Mouse (Mus musculus) bone marrow, adult 2 months (tissue): ENCODE results near the gene Cntn5. TPM values are rescaled to one million over a fixed set of nuclear protein-coding genes. Genes with fewer than 3 reads are reported as not detected.

ENCODE experiments used
- H3K27ac ChIP-seq: fragments of 200-500 bp; 2 replicates; pipeline ENCODE4 v1.5.1; 2012; ENCODE audit warnings: low read depth, mild to moderate bottlenecking, control low read depth, inconsistent platforms, low read length; ENCODE audit not compliant: control insufficient read depth, poor library complexity, insufficient read depth
- H3K4me1 ChIP-seq: fragments of 200-500 bp; 2 replicates; pipeline ENCODE4 v1.6.1; 2011; ENCODE audit warnings: low read length; ENCODE audit not compliant: control insufficient read depth, insufficient read depth
- H3K4me3 ChIP-seq: fragments of 200-500 bp; replicated peaks from 2 replicates; pipeline ENCODE3; 2011; ENCODE audit warnings: mild to moderate bottlenecking, low read depth, low read length, control low read depth; ENCODE audit not compliant: control insufficient read depth
- CTCF ChIP-seq: fragments of 200-500 bp; IDR thresholded peaks from 2 replicates; pipeline ENCODE4 v1.5.1; 2011; ENCODE audit warnings: low read length, control low read depth; ENCODE audit not compliant: control insufficient read depth, insufficient read depth
- POLR2A ChIP-seq: fragments of 200-500 bp; IDR thresholded peaks from 2 replicates; pipeline ENCODE4 v1.6.1; 2011; ENCODE audit warnings: low read depth, mild to moderate bottlenecking, control low read depth, low read length, borderline replicate concordance; ENCODE audit not compliant: control insufficient read depth
- WGBS: fragments of 180-500 bp; shearing (Covaris S2); methylation state at CpG from one replicate; pipeline ENCODE4 v1.1.7; 2018; 5-methylcytosine and 5-hydroxymethylcytosine counted together
- polyA plus RNA-seq: library from polyadenylated mRNA; stranded (reverse); fragments of >200 nt; gene quantifications from 2 replicates; pipeline ENCODE4 v1.2.4, GENCODE M21; 2011; ENCODE audit warnings: low replicate concordance; ENCODE audit not compliant: missing spikeins, insufficient read depth, insufficient read length

The Cntn5 gene
- polyA plus RNA-seq, 1 experiment = not detected

- TF ChIP-seq CTCF (no peak), POLR2A (no peak)
- 78% methylated on average over 9 of the region's 9 CpGs for WGBS
- H3K4me3 ChIP-seq = no peak overlapping the region
- no peaks in the 10 kb centered on the region for H3K4me1 ChIP-seq
- no peak overlapping the region for H3K27ac ChIP-seq
Observed at GRCm38 (mm10) chr9:9781157-9781884, 1123.3 kb downstream of the Cntn5 start.

- 65% methylated on average over 3 of the region's 3 CpGs for WGBS
- Histone ChIP-seq H3K4me1 (no peaks in the 10 kb centered on the region), H3K27ac (no peak overlapping the region), H3K4me3 (no peak overlapping the region)
- TF ChIP-seq CTCF (no peak), POLR2A (no peak)
Observed at GRCm38 (mm10) chr9:9779646-9780045, 1124.9 kb downstream of the Cntn5 start.

DNA sequence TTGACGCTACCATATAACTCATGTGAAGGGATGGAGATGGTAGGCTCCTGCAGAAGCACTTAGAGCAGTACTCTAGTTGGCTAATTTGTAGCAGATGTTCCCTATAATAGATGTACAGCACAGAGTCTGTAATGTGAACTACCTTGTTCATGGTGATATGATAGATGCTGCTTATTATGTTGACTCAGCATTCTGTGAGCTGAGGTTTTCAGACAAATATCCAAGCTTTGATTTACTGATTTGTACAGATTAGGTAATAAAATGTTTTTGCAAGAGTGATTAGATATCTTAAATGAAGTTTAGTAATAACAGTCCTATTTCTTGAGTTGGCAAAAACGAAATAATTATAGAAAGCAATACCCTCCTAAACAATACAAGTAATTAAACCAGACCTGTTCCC, 1133.8 kb downstream of the Cntn5 start:
- 63% methylated on average over 2 of the region's 2 CpGs for WGBS
- Histone ChIP-seq H3K4me3 (no peak overlapping the region), H3K4me1 (no peaks in the 10 kb centered on the region), H3K27ac (no peak overlapping the region)
- TF ChIP-seq POLR2A = no peak
- TF ChIP-seq CTCF = no peak

- H3K4me1 ChIP-seq = no peaks in the 10 kb centered on the region
- TF ChIP-seq CTCF (no peak), POLR2A (no peak)
- H3K4me3 ChIP-seq = no peak overlapping the region
- no peak overlapping the region for H3K27ac ChIP-seq
Observed at GRCm38 (mm10) chr9:9769659-9770058, 1134.9 kb downstream of the Cntn5 start.

- TF ChIP-seq POLR2A (no peak), CTCF (no peak)
- Histone ChIP-seq H3K4me1 (no peaks in the 10 kb centered on the region), H3K4me3 (no peak overlapping the region), H3K27ac (no peak overlapping the region)
- 55% methylated on average over 1 of the region's 1 CpGs for WGBS
Observed at GRCm38 (mm10) chr9:9718145-9718544, 1186.4 kb downstream of the Cntn5 start.

DNA sequence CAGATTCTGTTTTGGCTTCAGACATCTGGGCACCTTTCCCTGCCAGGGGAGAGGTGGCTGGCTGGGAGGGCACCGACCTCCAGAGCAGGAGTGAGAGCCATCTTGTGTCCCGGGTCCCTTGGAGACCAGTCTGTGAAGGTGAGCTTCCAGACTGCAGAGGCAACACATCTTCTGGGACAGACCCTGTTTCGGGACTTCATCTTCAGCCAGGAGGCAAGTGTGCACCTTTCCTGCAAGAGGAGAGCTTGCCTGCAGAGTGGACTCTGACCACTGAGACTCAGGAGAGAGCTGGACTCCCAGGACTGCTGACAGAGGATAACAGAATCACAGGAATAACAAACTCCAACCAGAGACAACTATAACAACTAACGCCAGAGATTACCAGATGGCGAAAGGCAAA, 1195.9 kb downstream of the Cntn5 start:
- H3K4me3 ChIP-seq = no peak overlapping the region
- no peak overlapping the region for H3K27ac ChIP-seq
- no peaks in the 10 kb centered on the region for H3K4me1 ChIP-seq
- 85% methylated on average over 5 of the region's 5 CpGs for WGBS
- no peak for TF ChIP-seq POLR2A
- no peak for TF ChIP-seq CTCF

DNA sequence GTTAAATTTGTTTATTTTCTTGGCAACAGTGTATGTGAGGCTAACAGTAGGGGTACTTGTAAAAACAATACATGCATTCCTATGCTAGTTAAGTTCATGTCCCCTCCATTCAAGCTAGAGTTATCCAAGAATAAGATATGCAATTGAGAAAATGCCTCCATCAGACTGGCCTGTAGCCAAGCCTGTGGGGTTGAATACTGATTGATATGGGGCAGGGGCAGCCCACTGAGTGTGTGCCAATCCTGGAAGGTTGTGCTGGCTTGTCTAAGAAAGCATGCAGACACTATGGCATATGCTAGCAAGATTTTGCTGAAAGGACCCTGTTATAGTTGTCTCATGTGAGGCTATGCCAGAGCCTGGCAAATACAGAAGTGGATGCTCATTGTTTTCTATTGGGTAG, 1196.8 kb downstream of the Cntn5 start:
- TF ChIP-seq POLR2A = no peak
- TF ChIP-seq CTCF = no peak
- Histone ChIP-seq H3K4me1 (no peaks in the 10 kb centered on the region), H3K4me3 (no peak overlapping the region), H3K27ac (no peak overlapping the region)

GRCm38 (mm10) chr9:9705180-9705579, 1199.4 kb downstream of the Cntn5 start:
- Histone ChIP-seq H3K4me3 (no peak overlapping the region), H3K4me1 (no peaks in the 10 kb centered on the region), H3K27ac (no peak overlapping the region)
- WGBS = 74% methylated on average over 1 of the region's 1 CpGs
- TF ChIP-seq CTCF = no peak
- no peak for TF ChIP-seq POLR2A

DNA sequence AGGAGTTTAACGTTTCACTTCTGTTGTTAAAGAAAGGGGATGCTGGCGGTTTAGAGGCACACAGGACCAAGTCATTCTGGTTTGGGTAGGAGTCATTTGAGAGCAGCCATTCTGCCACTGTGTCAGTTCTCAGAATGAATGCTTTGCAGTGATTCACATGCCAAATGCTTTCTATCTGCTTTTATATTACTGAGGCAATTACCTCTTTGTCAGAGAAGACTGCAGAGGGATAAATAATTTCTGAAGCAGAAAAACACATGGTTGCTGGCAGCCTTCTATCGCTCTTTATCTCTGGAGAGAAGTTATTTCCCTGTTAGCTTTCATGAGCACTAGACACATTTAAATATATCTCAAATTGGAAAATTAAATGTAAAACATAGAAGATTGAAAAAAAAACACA, 1207.9 kb downstream of the Cntn5 start:
- 73% methylated on average over 3 of the region's 3 CpGs for WGBS
- H3K27ac ChIP-seq = no peak overlapping the region

More for the DNA sequence above, 1207.9 kb downstream of the Cntn5 start:
- no peak overlapping the region for H3K4me3 ChIP-seq
- no peak for TF ChIP-seq POLR2A
- TF ChIP-seq CTCF = no peak
- no peaks in the 10 kb centered on the region for H3K4me1 ChIP-seq
